ENCODE assay signal across 9 mouse cellular contexts in the genomic region with DNA sequence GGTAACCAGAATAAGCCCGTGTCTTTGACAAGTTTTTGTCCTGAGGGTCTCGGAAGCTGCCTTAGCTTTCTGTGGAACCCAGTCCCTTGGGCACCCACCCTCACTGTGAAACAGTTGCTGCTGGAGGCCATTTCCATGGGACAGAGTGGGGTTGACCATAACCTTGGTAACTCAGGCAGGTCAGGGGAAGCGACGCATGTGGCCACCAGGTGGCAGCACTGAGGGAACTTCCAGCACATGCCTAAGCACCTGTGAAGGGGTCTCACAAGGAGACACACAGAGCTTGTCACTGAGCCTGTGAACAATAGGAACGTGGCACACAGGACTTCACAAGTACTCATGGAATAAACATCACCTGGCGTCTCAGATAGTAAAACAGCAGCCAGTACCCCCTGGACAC.
DNase-seq lines count a peak whose midpoint lies in the region; ATAC-seq lines count a peak whose summit lies in the region.
"Had no signal": no experiment of that assay in that cellular context is flagged by ENCODE, and none has a peak within 500 bp of the region (broad histone marks: within the 10 kb centered on the region; RNA-seq: fewer than 3 reads in every experiment).

No protein-coding gene starts in this region.

- no peaks in the 10 kb centered on the region for H3K36me3 ChIP-seq in liver, embryonic 12.5 days
- H3K36me3 ChIP-seq in liver, embryonic 13.5 days = no peaks in the 10 kb centered on the region

- H3K27ac ChIP-seq in liver, embryonic 12.5 days = no peak overlapping the region
- H3K27ac ChIP-seq in liver, embryonic 13.5 days = no peak overlapping the region

- no peaks in the 10 kb centered on the region for H3K4me1 ChIP-seq in liver, embryonic 12.5 days
- H3K4me1 ChIP-seq in liver, embryonic 13.5 days (replicated peaks) = no peaks in the 10 kb centered on the region

- H3K27me3 ChIP-seq in liver, embryonic 12.5 days (replicated peaks) = peaks cover 3% of the 10 kb centered on the region; the same call in 1 of the 2 replicates
- no peaks in the 10 kb centered on the region for H3K27me3 ChIP-seq in liver, embryonic 13.5 days

- WGBS in liver, embryonic 12.5 days (ENCODE audit: insufficient replicate concordance) = 38% methylated on average over 6 of the region's 6 CpGs
- WGBS in liver, embryonic 13.5 days (ENCODE audit: insufficient replicate concordance) = 36% methylated on average over 6 of the region's 6 CpGs

- no peak overlapping the region for H3K4me3 ChIP-seq in liver, embryonic 12.5 days
- H3K4me3 ChIP-seq in liver, embryonic 13.5 days (replicated peaks) = no peak overlapping the region
- H3K4me3 ChIP-seq: erythroblast, embryonic 14.5 days had no signal

- H3K9me3 ChIP-seq in liver, embryonic 12.5 days (replicated peaks) = no peaks in the 10 kb centered on the region
- no peaks in the 10 kb centered on the region for H3K9me3 ChIP-seq in liver, embryonic 13.5 days (replicated peaks)

- no peak for ATAC-seq in liver, embryonic 12.5 days
- peak; percentile 47 to 57; a peak in 3 of 4 replicates for ATAC-seq in hematopoietic stem cell, adult 5-6 weeks (replicated peaks in 1 of 2; ENCODE audit: insufficient read depth in 1 of 2, low FRiP score in 2 of 2, low TSS enrichment in 1 of 2, low read depth in 1 of 2, poor library complexity in 2 of 2, severe bottlenecking in 2 of 2)
- no peak for ATAC-seq in liver, embryonic 13.5 days (ENCODE audit: low read depth)

- H3K4me2 ChIP-seq in liver, embryonic 12.5 days = no peak overlapping the region
- H3K4me2 ChIP-seq in liver, embryonic 13.5 days = no peak overlapping the region

- peak; percentile 67 for DNase-seq in liver
- DNase-seq in adrenal gland, postnatal 14 days = peak; percentile 85
- DNase-seq in embryo, embryonic 9.5 days (ENCODE audit: extremely low spot score) = peak; percentile 72
- peak; percentile 15 for DNase-seq in liver, embryonic 13.5 days
- peak; percentile 86 for DNase-seq in retina, embryonic 14.5 days (ENCODE audit: low spot score)
- DNase-seq in thymus, postnatal 4 days = peak; percentile 87

- no peak overlapping the region for H3K9ac ChIP-seq in liver, embryonic 12.5 days
- H3K9ac ChIP-seq in liver, embryonic 13.5 days = no peak overlapping the region

Comparison
In these comparisons a context has a peak if more than half of its experiments do, and no peak if none do; other contexts are left out.
1. DNase-seq: peak in every context shown above with its lines; median percentile 87 in thymus, postnatal 4 days; 86 in retina, embryonic 14.5 days; 85 in adrenal gland, postnatal 14 days; 72 in embryo, embryonic 9.5 days; 67 in liver; 15 in liver, embryonic 13.5 days.
2. ATAC-seq: peak in hematopoietic stem cell, adult 5-6 weeks (2 of 2); none in liver, embryonic 12.5 days (single experiment) and liver, embryonic 13.5 days (single experiment).